Mouse (Mus musculus) forelimb bud, embryonic 11.5 days (tissue): ENCODE data around the gene Arap2.
"Not testable (repeated sequence)": the region's sequence is repeated elsewhere in the genome, so short reads cannot be mapped to it uniquely, and the experiment has no call there.

Source experiments
- DNase-seq: peaks from one replicate; pipeline ENCODE4 v3.0.0-alpha.2; 2012; ENCODE audit warnings: low read depth, low spot score

The Arap2 gene

DNA sequence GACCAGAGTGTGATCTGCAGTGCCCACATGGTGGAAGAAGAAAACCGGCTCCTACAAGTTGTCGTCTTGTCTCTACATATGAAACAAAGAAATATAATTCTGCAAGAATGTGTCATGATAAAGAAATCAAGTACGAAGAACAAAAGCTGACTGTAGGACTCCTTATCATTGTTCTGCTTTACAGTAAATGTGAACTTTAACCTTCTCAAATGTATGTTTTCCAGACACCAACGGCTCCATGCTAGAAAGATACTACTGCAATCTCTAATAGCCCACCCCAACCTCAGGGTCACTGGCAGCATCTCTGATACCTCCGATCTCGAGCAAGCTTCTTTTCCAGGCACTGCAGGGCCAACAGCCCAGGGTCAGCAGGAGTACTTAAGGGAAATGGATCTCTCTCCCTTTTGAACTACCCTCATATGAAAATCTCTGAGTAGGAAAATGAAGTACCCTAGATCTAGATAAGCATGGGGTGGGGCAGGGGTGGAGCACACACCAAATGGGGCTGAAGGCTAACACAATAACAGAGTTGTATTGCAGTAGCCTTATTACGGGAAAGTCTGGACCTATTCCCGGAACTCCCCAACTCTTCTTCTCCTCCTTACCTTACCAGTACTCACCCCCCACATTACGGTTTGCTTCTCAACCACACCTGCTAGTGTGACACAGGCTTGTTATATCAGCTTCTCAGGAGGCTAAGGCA is 22.6 kb downstream of the Arap2 start:
- no peak for DNase-seq

GRCm38 (mm10) chr5:62739451-62740415 is 26.2 kb downstream of the Arap2 start:
- DNase-seq, result no peak

GRCm38 (mm10) chr5:62730573-62730972 is 35.4 kb downstream of the Arap2 start:
- DNase-seq, result not testable (repeated sequence)

DNA sequence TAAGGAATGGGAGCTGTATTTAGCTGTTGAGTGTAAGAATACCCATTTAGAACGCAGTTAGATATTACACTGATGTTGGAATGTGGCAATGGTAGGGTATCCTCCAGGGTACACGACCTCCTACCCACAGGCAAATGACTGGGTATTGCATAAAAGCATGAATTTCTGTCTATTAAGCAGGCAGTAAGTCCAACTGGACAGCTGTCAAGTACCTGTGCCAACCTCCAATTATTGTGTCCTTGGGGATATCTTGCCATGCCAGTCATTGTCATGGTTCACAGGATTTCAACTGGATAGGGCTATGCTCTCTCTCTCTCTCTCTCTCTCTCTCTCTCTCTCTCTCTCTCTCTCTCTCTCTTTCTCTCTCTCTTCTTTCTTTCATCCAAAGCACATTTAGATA is 40.4 kb downstream of the Arap2 start:
- DNase-seq, result no peak

DNA sequence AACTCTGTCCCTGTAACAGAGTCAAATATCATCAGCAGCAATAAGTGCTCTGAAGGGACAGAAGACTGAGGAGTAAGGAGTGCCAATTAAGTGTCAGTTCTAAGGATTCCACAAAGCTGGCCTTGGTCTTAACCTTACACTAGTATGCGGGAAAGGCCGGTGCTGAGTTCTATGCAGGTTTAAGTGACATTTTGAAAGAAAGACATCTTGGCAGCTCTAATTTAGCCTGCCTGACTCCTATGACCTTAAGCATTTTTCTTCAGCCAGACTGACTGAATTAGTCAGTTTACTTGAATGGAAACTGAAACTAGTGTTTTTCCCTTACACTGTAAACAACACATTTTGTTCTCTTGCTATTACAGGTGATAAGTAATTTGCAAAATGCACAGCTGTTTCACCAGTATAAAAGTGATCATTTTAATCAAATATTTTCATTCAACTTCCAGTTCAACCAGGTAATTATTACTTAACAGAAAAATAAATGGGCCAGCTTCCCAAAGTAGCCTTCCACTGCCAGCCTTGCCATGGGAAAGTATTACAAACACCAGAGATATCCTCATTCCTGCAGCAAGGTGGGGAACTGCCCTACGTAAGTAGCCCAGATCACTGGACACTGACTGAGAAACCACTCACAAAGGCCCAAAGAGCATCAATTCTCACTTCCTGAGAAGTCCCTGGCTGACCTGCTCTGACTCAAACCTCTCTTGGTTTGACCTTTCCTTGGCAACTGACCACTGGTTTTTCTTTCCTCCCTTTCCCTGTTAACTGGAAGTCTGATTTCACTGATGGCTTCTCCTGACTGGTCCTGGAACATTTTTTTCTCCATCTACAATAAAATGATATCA is 42.5 kb downstream of the Arap2 start:
- DNase-seq, result no peak

DNA sequence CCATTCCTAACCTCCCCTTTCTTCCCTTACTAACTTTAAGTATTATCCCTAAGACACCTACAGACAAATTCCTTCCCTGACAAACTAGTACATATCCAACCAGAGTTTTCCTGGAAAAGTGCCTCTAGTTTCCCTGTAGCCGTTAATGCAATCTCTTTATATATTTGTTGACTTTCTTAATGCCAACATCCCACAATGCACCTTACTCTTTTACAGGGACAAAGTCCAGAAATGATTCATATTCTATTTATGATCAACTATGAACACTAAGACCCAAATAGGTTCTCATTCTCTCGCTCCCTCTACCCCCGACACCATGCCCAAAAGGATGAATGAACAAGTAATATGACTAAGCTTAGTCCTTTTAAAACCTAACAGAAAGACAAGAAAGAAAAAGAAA is 49.5 kb downstream of the Arap2 start:
- no peak for DNase-seq

DNA sequence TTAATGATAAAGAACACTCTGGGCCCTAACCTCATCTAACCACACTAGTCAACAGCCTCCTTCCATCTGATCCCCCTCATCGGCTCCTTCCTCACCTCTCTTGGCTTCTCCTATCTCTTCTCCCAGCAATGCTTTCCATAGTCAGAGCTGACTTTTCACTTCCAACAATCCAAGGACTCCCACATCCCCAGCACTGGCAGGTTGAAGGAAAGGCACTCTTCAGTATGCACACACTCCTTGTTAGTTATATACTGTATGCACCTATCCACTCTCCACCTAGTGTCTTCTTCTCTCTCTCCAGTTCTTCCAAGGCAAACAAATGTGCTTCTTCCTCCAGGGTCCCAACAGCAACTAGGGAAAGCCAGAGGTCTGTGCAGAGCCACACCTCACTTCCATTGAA is 50.0 kb downstream of the Arap2 start:
- DNase-seq, result no peak

GRCm38 (mm10) chr5:62715436-62715835 is 50.5 kb downstream of the Arap2 start:
- no peak for DNase-seq

- no peak for DNase-seq
Observed at GRCm38 (mm10) chr5:62710955-62711354, 55.0 kb downstream of the Arap2 start.

DNA sequence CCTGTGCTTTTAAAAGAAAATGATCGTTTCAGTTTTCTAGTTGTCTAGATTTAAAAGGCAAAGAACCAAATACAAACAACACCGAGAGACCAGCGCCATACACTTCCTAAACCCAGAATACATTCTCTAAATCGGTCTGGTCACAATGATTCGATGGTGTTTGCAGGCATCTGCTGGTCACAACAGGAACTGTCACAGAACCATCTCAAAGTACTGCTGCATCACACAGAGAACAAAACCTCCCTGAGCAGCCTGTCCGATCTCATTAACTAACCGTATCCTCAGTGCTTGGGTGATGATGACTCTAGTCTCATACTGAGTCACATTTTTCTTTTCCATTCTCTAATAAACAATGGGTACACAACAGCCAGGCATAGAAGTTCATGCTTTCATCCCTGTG is 59.1 kb downstream of the Arap2 start:
- DNase-seq, result peak; percentile 6

DNA sequence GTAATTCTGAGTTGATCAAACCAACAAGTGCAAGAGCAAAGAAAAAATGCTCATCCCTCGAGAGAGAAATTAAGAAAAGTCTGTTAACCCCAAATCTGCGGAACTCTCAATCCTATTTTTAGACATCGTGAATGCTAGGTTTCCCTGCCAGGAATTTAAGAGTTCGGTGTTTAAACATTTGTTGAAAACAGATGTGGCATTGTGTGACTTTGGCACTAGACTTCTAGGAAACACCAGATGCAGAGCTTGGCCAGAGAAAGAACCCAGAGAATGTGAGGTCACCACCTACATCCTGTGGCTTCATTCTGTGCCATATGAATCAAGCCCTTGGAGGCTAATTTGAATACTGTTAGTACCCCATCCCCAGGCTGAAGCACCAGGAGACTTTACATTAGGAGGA is 76.0 kb downstream of the Arap2 start:
- DNase-seq, result peak; percentile 61

DNA sequence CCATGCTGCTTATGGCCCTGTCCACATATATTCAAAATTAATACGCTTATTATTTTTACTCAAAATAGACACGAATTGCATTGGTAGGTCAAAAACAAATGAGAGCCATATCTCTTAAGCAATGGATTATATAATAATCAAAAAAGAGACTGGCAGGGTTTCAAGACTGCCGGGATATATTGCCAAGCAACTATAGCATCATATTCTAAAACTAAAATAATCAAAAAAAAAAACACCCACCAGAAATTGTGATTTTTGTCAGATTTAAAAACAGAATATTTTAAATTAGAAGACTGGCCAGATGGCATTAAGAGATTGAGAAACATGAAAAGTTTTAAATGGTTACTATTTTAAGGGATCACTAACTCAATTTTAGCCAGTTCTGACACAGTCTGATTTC is 82.2 kb downstream of the Arap2 start:
- no peak for DNase-seq

- no peak for DNase-seq
Observed at GRCm38 (mm10) chr5:62683207-62683606, 82.8 kb downstream of the Arap2 start.

DNA sequence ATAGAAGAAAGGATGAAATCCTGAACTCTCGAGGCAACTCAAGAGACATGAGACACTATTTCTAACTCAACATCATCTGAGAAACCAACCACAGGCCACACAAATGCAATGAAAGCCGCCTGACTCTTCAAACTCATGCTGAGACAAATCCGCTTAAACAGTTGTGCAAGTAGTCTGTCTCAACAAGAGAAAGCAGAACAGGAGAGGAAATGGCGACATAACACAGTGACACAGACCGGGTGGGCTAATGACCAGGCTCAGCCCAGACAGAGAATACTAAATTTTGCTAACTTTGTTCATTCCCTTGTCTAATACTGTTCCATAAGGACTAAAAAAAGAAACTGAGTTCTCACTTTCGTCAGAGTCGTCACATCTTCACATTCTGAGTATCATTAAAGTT is 88.6 kb downstream of the Arap2 start:
- DNase-seq, result no peak

GRCm38 (mm10) chr5:62672736-62673436 is 93.1 kb downstream of the Arap2 start:
- peak; percentile 19 for DNase-seq

GRCm38 (mm10) chr5:62665329-62665728 is 100.6 kb downstream of the Arap2 start:
- DNase-seq, result no peak

DNA sequence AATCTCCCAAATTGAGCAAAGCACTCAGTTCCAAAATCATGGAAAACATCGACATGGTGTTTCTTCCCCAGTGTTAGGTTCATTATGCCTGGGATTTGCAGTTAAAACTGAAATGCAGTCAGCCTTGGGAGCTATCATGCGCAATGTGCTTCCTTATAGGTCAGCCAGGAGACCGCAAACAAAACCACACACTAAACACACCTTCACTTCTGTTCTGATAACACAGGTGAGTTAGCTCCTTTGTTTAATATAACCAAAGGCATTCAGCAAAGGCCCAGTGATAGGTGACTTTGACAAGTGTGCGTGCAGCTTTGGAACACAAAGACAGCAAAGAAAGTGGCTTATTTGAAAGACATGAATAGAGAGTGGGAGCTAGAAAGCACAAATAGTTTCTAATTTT is 101.1 kb downstream of the Arap2 start:
- DNase-seq, result no peak

DNA sequence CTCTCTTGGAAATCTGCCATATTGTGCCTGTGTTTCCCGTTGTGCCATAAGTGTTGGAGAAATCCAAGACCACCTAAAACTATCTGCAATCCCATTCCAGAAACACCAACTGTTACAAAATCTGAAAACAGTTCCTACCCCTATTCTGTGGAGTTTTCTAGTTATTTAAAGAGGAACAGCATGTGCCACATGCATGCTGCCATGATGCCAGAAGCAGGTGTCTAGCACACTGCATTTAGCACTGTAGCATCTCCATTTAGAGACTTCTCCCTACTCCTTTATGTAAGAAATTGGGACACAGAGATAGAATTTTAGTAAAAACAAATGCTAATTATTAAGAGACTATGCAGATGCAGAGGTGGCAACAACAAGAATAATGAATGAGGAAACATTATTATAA is 102.8 kb downstream of the Arap2 start:
- DNase-seq, result no peak

DNA sequence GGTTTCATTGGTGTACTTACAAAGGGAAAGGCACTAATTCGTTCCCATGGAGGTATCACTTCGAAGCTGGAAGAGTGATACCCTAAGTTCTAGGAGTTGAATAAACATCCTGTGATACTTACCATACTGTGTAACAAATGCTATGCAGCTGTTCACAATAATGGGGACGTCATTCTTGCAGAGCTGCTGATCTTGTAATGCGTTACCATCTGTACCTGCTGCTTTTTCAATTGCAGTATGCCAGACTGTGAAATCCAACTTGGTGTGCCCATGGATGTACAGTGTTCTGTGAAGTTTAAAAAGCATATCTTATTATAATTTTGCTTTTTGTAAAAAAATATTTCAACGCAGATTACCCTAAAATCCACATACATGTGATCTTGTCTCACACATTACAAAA is 112.0 kb downstream of the Arap2 start:
- no peak for DNase-seq

- DNase-seq, result no peak
Observed at GRCm38 (mm10) chr5:62642330-62642729, 123.6 kb downstream of the Arap2 start.

- DNase-seq, result no peak
Observed at GRCm38 (mm10) chr5:62640501-62640900, 125.5 kb downstream of the Arap2 start.
